Mouse (Mus musculus) forebrain, embryonic 11.5 days (tissue): ENCODE data around the gene Cbfa2t2. TPM values are rescaled to one million over a fixed set of nuclear protein-coding genes. Genes with fewer than 3 reads are reported as not detected.

Experiments
- ATAC-seq: fragments of 200-750 bp; cut with Nextera tagmentation; replicated peaks from 2 replicates; pipeline ENCODE4 v1.8.0; 2017; ENCODE audit warnings: moderate TSS enrichment; ENCODE audit not compliant: low FRiP score
- DNase-seq: peaks from one replicate; pipeline ENCODE4 v3.0.0-alpha.2; 2017; ENCODE audit warnings: low spot score
- H3K27ac ChIP-seq: fragments of 300-500 bp; sonication (generic); 2 replicates; pipeline ENCODE4 v1.5.1; 2014; ENCODE audit warnings: low read depth, low read length
- H3K27me3 ChIP-seq: fragments of 300-500 bp; sonication (generic); 2 replicates; pipeline ENCODE4 v1.6.1; 2014; ENCODE audit warnings: mild to moderate bottlenecking, low read length, mixed read lengths; ENCODE audit not compliant: control insufficient read depth, insufficient read depth
- H3K36me3 ChIP-seq: fragments of 300-500 bp; sonication (generic); 2 replicates; pipeline ENCODE4 v1.6.1; 2014; ENCODE audit warnings: mild to moderate bottlenecking, low read length, moderate library complexity, mixed read lengths; ENCODE audit not compliant: control insufficient read depth, insufficient read depth
- H3K4me1 ChIP-seq: fragments of 300-500 bp; sonication (generic); replicated peaks from 2 replicates; pipeline ENCODE4 v1.6.1; 2014; ENCODE audit warnings: low read length, mixed read lengths; ENCODE audit not compliant: control insufficient read depth, insufficient read depth
- H3K4me2 ChIP-seq: fragments of 300-500 bp; sonication (generic); 2 replicates; pipeline ENCODE4 v1.6.1; 2014; ENCODE audit warnings: low read depth, mild to moderate bottlenecking, low read length, moderate library complexity, mixed read lengths; ENCODE audit not compliant: severe bottlenecking
- H3K4me3 ChIP-seq: fragments of 300-500 bp; sonication (generic); 2 replicates; pipeline ENCODE4 v1.5.1; 2014; ENCODE audit warnings: low read depth, low read length
- H3K9ac ChIP-seq: fragments of 300-500 bp; sonication (generic); 2 replicates; pipeline ENCODE4 v1.6.1; 2014; ENCODE audit warnings: low read length
- H3K9me3 ChIP-seq: fragments of 300-500 bp; sonication (generic); 2 replicates; pipeline ENCODE4 v1.6.1; 2016; ENCODE audit warnings: low read length, mixed read lengths; ENCODE audit not compliant: control insufficient read depth
- WGBS: fragments of 180-500 bp; shearing (Covaris S2); extraction: QIAGEN DNeasy Blood & Tissue Kit; methylation state at CpG from one replicate; pipeline ENCODE4 v1.1.7; 2014; 5-methylcytosine and 5-hydroxymethylcytosine counted together
- polyA plus RNA-seq: library from polyadenylated mRNA; unstranded; fragments of >200 nt; fragmentation: Nextera tagmentation; extraction: Ambion mirVana; gene quantifications from 2 replicates; pipeline ENCODE4 v1.2.1, GENCODE M21; 2014

The Cbfa2t2 gene
- polyA plus RNA-seq, 1 experiment from 2014 or later = 71.6 TPM

DNA sequence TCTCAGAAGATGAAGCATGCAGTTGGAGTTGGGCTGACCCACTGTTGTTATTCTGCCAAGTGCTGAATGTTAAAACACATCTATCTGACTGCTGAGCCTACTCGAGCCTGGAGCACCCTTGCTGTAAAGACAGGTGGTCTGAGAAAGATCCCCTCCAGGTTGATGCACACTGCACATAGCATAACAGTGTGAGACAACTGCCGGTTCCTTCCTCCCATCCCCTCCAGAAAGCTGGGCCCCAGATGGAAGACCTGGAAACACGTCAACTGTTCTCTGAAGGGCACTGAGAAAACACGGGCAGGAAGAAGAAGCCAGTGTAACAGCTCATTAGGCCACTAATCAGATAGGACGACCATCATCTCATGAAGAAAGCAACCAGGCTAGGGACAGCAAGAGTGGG is 62.3 kb downstream of the Cbfa2t2 start:
- no peak overlapping the region for H3K4me3 ChIP-seq
- H3K4me1 ChIP-seq = no peaks in the 10 kb centered on the region
- WGBS = 80% methylated on average over 5 of the region's 5 CpGs
- no peak overlapping the region for H3K27ac ChIP-seq
- ATAC-seq = no peak
- no peak overlapping the region for H3K4me2 ChIP-seq
- no peaks in the 10 kb centered on the region for H3K9me3 ChIP-seq
- no peaks in the 10 kb centered on the region for H3K27me3 ChIP-seq
- H3K9ac ChIP-seq = no peak overlapping the region
- no peaks in the 10 kb centered on the region for H3K36me3 ChIP-seq
- DNase-seq = no peak

DNA sequence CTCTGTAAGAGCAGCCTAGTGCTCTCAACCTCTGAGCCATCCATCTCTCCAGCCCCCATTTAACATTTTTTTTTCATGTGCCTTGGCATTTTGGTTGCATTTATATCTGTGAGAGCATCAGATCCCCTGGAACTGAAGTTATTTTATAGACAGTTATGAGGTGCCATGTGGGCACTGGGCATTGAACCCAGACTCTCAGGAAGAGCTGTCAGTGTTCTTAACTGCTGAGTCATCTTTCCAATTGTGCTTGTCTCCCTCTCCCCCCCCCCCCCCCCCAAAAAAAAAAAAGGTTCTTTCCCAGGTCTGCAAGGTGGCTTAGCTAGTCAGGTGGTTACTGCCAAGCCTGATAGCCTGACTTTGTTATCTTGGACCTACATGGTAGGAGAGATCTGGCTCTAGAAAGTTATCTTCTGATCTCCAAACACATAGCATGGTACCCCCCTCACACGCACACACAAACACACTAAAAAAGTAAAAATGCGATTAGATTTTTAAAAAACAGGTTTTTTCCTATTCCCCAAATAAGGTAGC is 63.5 kb downstream of the Cbfa2t2 start:
- WGBS = 96% methylated on average over 2 of the region's 2 CpGs
- H3K4me1 ChIP-seq = no peaks in the 10 kb centered on the region
- DNase-seq = no peak
- H3K27me3 ChIP-seq = no peaks in the 10 kb centered on the region
- no peaks in the 10 kb centered on the region for H3K9me3 ChIP-seq
- no peak overlapping the region for H3K4me2 ChIP-seq
- no peak overlapping the region for H3K9ac ChIP-seq
- no peak for ATAC-seq
- no peak overlapping the region for H3K27ac ChIP-seq
- H3K4me3 ChIP-seq = no peak overlapping the region
- no peaks in the 10 kb centered on the region for H3K36me3 ChIP-seq

DNA sequence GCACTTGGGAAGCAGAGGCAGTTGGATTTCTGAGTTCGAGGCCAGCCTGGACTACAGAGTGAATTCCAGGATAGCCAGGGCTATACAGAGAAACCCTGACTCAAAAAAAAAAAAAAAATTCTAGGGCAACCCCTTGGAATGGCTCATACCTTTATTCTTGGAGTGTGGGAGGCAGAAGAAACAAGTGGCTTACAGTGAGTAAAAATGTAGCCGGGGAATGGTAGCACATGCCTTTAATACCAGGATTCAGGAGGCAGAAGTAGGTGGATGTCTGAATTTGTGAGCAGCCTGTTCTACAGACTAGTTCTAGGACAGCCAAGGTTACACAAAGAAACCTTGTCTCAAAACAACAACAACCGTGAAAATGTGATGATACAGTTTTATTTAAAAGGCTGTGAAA is 64.5 kb downstream of the Cbfa2t2 start:
- no peak overlapping the region for H3K4me2 ChIP-seq
- H3K4me1 ChIP-seq = no peaks in the 10 kb centered on the region
- no peak overlapping the region for H3K27ac ChIP-seq
- DNase-seq = no peak
- no peaks in the 10 kb centered on the region for H3K27me3 ChIP-seq
- no peaks in the 10 kb centered on the region for H3K36me3 ChIP-seq
- no peak overlapping the region for H3K4me3 ChIP-seq
- H3K9ac ChIP-seq = no peak overlapping the region
- WGBS = 94% methylated on average over 3 of the region's 3 CpGs
- ATAC-seq = no peak
- no peaks in the 10 kb centered on the region for H3K9me3 ChIP-seq

DNA sequence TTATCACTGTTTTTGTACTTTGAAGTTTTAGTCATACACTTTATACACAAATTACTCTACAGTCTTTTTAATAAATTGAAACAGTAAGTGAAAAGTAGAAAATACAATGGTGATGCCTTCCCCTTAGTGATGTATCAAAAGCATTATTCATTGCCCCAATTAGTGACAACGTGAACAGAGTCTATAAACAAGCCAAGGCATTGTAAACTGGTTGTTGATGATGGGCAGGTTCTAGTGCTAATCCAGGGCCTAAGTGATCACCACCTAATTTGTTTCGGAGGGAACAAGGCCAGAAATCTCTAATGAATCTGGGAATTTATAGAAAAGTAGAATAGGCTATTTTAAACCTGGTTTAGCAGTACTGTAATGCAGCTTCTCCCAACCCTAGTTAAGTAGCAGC is 70.8 kb downstream of the Cbfa2t2 start:
- DNase-seq = no peak
- no peak overlapping the region for H3K27ac ChIP-seq
- WGBS = 56% methylated on average over 2 of the region's 2 CpGs
- no peak overlapping the region for H3K4me3 ChIP-seq
- no peak overlapping the region for H3K4me2 ChIP-seq
- H3K27me3 ChIP-seq = no peaks in the 10 kb centered on the region
- H3K9me3 ChIP-seq = no peaks in the 10 kb centered on the region
- ATAC-seq = no peak
- H3K9ac ChIP-seq = no peak overlapping the region
- H3K36me3 ChIP-seq = no peaks in the 10 kb centered on the region
- H3K4me1 ChIP-seq = no peaks in the 10 kb centered on the region

DNA sequence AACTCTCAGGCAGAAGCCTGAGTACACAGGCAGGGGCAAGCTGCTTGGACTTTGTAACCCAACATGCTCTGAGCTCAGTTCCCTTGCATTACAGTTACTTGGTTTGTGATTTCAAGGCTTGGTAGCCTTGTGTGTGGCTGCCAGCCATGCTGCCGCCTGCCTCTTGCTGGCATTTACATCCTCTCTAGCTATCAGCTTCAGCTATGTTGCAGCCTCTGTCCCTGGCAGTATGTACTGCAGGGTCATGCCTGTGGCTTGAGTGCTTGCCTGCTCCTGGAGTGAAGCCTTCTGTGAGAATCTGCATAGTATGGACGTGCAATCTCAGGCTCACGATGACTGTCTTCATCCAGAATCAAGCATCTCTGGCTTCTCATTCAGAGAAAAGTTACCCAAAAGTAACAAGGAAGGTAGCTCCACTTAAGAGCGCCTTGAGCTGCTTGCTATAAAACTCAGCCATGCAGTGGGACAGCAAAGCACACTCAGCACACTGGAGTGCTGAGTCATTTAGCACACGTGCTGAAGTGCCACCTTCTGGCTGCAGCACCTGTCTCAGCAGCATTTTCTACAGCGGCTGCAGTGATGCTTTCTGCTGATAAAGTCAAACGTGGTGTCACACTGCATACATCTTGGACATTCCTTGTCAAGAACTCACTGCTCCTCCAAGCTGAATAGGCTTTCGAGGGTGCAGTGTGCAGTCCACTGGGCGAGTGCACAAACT is 71.4 kb downstream of the Cbfa2t2 start:
- Histone ChIP-seq H3K9me3 (no peaks in the 10 kb centered on the region), H3K36me3 (no peaks in the 10 kb centered on the region), H3K27me3 (no peaks in the 10 kb centered on the region), H3K4me3 (no peak overlapping the region), H3K4me1 (no peaks in the 10 kb centered on the region), H3K4me2 (no peak overlapping the region), H3K9ac (no peak overlapping the region), H3K27ac (no peak overlapping the region)
- ATAC-seq (no peak), DNase-seq (no peak)
- 82% methylated on average over 9 of the region's 9 CpGs for WGBS

DNA sequence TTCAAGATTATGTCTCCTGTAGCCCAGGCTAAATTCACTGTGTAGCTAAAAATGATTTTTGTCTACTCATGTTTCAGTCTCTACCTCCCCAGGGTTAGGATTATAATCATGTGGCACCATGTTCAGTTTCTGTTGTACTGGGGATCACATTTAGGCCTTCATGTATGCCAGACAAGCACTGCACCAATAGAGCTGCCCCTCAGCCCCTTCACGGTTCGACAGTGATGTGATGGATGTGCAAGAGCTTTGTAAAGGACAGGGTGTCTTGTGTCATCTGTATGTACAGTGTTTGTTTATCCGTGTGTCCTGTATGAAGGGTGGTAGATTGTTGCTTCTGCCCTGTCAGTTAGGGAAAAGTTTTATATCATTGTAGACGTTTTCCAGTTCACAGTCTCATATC is 72.2 kb downstream of the Cbfa2t2 start:
- Histone ChIP-seq H3K27ac (no peak overlapping the region), H3K27me3 (no peaks in the 10 kb centered on the region), H3K9ac (no peak overlapping the region), H3K9me3 (no peaks in the 10 kb centered on the region), H3K4me2 (no peak overlapping the region), H3K36me3 (no peaks in the 10 kb centered on the region), H3K4me1 (no peaks in the 10 kb centered on the region), H3K4me3 (no peak overlapping the region)
- ATAC-seq (no peak), DNase-seq (no peak)
- WGBS = 88% methylated on average over 4 of the region's 4 CpGs

DNA sequence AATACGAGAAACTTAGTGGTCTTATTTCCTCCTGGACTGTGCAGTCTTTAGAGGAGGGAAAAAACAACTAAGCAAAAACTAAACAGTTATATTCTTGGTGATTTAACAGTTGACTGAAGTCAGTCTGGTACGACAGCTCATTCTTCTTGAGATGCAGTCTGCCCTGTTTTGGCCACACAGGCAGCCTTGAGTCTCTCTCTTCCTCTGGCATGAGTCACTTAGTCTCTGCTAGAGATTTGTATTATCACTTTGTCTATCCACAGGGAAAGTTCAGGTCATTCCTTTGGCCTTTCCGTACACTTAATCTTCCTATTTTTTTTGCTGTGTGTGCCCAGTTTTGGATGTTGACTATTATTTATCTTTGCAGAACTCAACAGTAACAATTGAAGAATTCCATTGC is 73.9 kb downstream of the Cbfa2t2 start:
- H3K9me3 ChIP-seq = no peaks in the 10 kb centered on the region
- no peaks in the 10 kb centered on the region for H3K36me3 ChIP-seq
- no peak overlapping the region for H3K9ac ChIP-seq
- no peak for DNase-seq
- no peaks in the 10 kb centered on the region for H3K27me3 ChIP-seq
- ATAC-seq = no peak
- no peaks in the 10 kb centered on the region for H3K4me1 ChIP-seq
- WGBS = 96% methylated on average over 3 of the region's 3 CpGs
- H3K4me2 ChIP-seq = no peak overlapping the region
- H3K4me3 ChIP-seq = no peak overlapping the region
- no peak overlapping the region for H3K27ac ChIP-seq

DNA sequence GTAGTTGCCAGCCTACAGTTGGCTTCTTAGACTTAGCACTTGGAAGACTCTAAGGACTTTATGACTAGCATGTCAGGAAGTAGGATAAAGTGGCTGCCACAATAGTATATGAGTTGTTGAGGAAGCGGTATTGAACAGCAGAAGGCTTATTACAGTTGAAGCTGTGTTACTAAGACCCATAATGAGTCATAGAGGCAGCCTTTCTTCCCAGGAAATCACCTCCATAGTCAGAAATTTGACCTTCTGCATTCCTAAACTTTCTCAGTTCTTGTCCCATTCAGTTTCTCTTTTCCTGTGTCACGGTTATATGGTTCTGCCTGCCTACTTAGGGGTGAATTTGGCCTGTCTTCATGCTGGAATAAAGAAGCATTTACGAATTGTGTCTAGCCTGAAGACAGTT is 80.7 kb downstream of the Cbfa2t2 start:
- no peak overlapping the region for H3K4me3 ChIP-seq

DNA sequence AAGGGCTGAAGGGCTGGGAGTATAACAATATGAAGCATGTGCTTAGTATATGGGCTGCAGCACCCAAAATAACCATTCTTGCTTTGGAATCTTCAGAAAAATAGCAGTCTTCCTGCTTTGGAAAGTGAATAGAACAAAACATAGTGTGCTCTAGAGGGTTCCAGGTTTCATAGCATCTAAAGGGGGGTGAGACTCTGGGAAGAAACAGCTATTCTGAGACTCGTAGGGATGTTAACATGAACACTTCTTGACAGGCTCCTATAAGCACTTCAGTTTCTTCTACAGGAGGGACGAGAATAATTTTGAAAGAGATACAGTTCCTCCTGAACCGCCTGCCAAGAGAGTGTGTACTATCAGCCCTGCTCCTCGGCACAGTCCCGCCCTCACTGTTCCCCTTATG is 81.1 kb downstream of the Cbfa2t2 start:
- H3K36me3 ChIP-seq = peaks cover 2% of the 10 kb centered on the region
- no peak overlapping the region for H3K4me2 ChIP-seq

More for the DNA sequence above, 80.7 kb downstream of the Cbfa2t2 start:
- whole genome bisulfite sequencing = 89% methylated on average over 3 of the region's 3 CpGs
- Histone ChIP-seq H3K9me3 (no peaks in the 10 kb centered on the region), H3K4me2 (no peak overlapping the region), H3K27ac (no peak overlapping the region), H3K9ac (no peak overlapping the region), H3K4me1 (no peaks in the 10 kb centered on the region), H3K27me3 (no peaks in the 10 kb centered on the region), H3K36me3 (peaks cover 2% of the 10 kb centered on the region)
- ATAC-seq = no peak
- DNase-seq = no peak

More for the DNA sequence above, 81.1 kb downstream of the Cbfa2t2 start:
- Histone ChIP-seq H3K9me3 (no peaks in the 10 kb centered on the region), H3K4me3 (no peak overlapping the region), H3K27me3 (no peaks in the 10 kb centered on the region), H3K9ac (no peak overlapping the region), H3K27ac (no peak overlapping the region), H3K4me1 (no peaks in the 10 kb centered on the region)
- WGBS = 94% methylated on average over 5 of the region's 5 CpGs
- DNase-seq = no peak
- ATAC-seq = no peak
